8 mouse cellular contexts compared by ENCODE assay signal in the genomic region with DNA sequence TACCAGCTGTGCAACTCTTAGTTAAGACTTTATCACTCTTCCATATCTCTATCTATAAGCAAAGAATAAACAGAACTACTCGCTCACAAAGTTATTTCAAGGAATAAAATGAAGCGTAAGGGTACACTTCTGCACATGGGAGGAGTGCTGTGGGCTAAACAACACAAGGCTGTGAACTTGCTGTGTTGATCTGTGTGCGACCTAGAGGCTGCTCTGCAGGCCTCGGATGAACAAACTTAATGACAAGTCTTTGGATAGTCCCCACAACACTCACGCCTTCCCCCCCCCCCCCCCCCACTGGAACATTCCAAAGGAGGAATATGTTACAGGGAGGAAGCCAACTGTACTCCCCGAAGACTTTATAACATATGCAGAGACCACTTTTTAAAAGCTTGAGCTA. TPM values are rescaled to one million over a fixed set of nuclear protein-coding genes. Genes with fewer than 3 reads are reported as not detected.
DNase-seq lines count a peak whose midpoint lies in the region; ATAC-seq lines count a peak whose summit lies in the region.

A gene (plus strand): TSS at position 336 of the 400 bp plus-strand sequence.

- H3K9ac ChIP-seq in neural tube, embryonic 11.5 days (ENCODE audit: low read length): peak within 1 kb of the TSS; percentile 68
- peak within 1 kb of the TSS; percentile 74 for H3K9ac ChIP-seq in limb, embryonic 15.5 days
- peak within 1 kb of the TSS; percentile 90 for H3K9ac ChIP-seq in stomach, embryonic 16.5 days (ENCODE audit: low read length)

- H3K27ac ChIP-seq in neural tube, embryonic 11.5 days (ENCODE audit: low read depth, low read length): peak within 1 kb of the TSS; percentile 73
- peak within 1 kb of the TSS; percentile 95 for H3K27ac ChIP-seq in limb, embryonic 15.5 days
- H3K27ac ChIP-seq in stomach, embryonic 16.5 days (ENCODE audit: low read length): peak within 1 kb of the TSS; percentile 96

- peaks cover 3% of the 10 kb centered on the region; the same call in 1 of the 2 replicates for H3K4me1 ChIP-seq in neural tube, embryonic 11.5 days (ENCODE audit: control insufficient read depth, insufficient read depth, low read length)
- no peaks in the 10 kb centered on the region for H3K4me1 ChIP-seq in limb, embryonic 15.5 days
- no peaks in the 10 kb centered on the region for H3K4me1 ChIP-seq in stomach, embryonic 16.5 days (ENCODE audit: control insufficient read depth, insufficient read depth, low read length)

- H3K36me3 ChIP-seq in neural tube, embryonic 11.5 days (ENCODE audit: control insufficient read depth, insufficient read depth, low read length): no peaks in the 10 kb centered on the region
- H3K36me3 ChIP-seq in limb, embryonic 15.5 days: 0 out of 2 replicates have a peak, but pooled peaks cover 4% of the 10 kb centered on the region
- H3K36me3 ChIP-seq in stomach, embryonic 16.5 days (ENCODE audit: control insufficient read depth, insufficient read depth, low read length): 0 out of 2 replicates have a peak, but pooled peaks cover 4% of the 10 kb centered on the region

- H3K4me3 ChIP-seq in neural tube, embryonic 11.5 days (ENCODE audit: low read depth, low read length): peak within 1 kb of the TSS; percentile 55
- H3K4me3 ChIP-seq in limb, embryonic 15.5 days: peak within 1 kb of the TSS; percentile 71
- peak within 1 kb of the TSS; percentile 84 for H3K4me3 ChIP-seq in stomach, embryonic 16.5 days (replicated peaks; ENCODE audit: low read length)

- DNase-seq in cerebellum, postnatal 10 days: no peak
- DNase-seq in neural tube, embryonic 11.5 days (ENCODE audit: low spot score): no peak
- no peak for DNase-seq in neural tube, embryonic 10.5 days (ENCODE audit: extremely low spot score, low spot score)
- no peak for DNase-seq in frontal cortex, postnatal 14 days (ENCODE audit: low spot score in 2 of 2)
- no peak for DNase-seq in gastrocnemius, postnatal 14 days

- H3K9me3 ChIP-seq in neural tube, embryonic 11.5 days (ENCODE audit: control insufficient read depth, low read length): no peaks in the 10 kb centered on the region
- H3K9me3 ChIP-seq in limb, embryonic 15.5 days: no peaks in the 10 kb centered on the region
- H3K9me3 ChIP-seq in stomach, embryonic 16.5 days (replicated peaks; ENCODE audit: control insufficient read depth, low read length): no peaks in the 10 kb centered on the region

- intact Hi-C loops in gastrocnemius, postnatal 14 days (cut with DNase I; ENCODE audit: low total_unique reads): no loop called here

- 0 out of 2 replicates have a peak, but pooled peaks have one; percentile 5 for ATAC-seq in cerebellum, adult (ENCODE audit: insufficient number of reproducible peaks, low FRiP score, low TSS enrichment)
- 0 out of 2 replicates have a peak, but pooled peaks have one; percentile 4 for ATAC-seq in neural tube, embryonic 11.5 days (ENCODE audit: insufficient read depth, low FRiP score, low TSS enrichment)
- ATAC-seq in limb, embryonic 15.5 days (ENCODE audit: insufficient number of reproducible peaks, low FRiP score, low TSS enrichment, low read depth): no peak
- no peak for ATAC-seq in stomach, embryonic 16.5 days (ENCODE audit: insufficient read depth, low FRiP score)

- H3K4me2 ChIP-seq in neural tube, embryonic 11.5 days (ENCODE audit: low read depth): peak within 1 kb of the TSS; percentile 84
- peak within 1 kb of the TSS; percentile 49 for H3K4me2 ChIP-seq in limb, embryonic 15.5 days
- peak within 1 kb of the TSS; percentile 65 for H3K4me2 ChIP-seq in stomach, embryonic 16.5 days (ENCODE audit: low read depth, low read length)

- WGBS in neural tube, embryonic 11.5 days: 80% methylated on average over 6 of the region's 6 CpGs
- 77% methylated on average over 6 of the region's 6 CpGs for WGBS in limb, embryonic 15.5 days
- WGBS in stomach, embryonic 16.5 days: 78% methylated on average over 6 of the region's 6 CpGs

- H3K27me3 ChIP-seq in neural tube, embryonic 11.5 days (ENCODE audit: control insufficient read depth, insufficient read depth, low read length): no peaks in the 10 kb centered on the region
- H3K27me3 ChIP-seq in limb, embryonic 15.5 days: no peaks in the 10 kb centered on the region
- no peaks in the 10 kb centered on the region for H3K27me3 ChIP-seq in stomach, embryonic 16.5 days (ENCODE audit: control insufficient read depth, insufficient read depth, low read length)

RNA-seq across cellular contexts. Expression of the gene that starts here (rescaled TPM):
- 0.12 and 0.16 TPM in 2 replicates for polyA plus RNA-seq in neural tube, embryonic 11.5 days (2014; fragmentation: Nextera tagmentation; extraction: Ambion mirVana)
- 0.09 and 0.14 TPM in 2 replicates for polyA plus RNA-seq in limb, embryonic 15.5 days (2015; fragmentation: Nextera tagmentation; extraction: Ambion mirVana)
- polyA plus RNA-seq in stomach, embryonic 16.5 days (2015; fragmentation: Nextera tagmentation; extraction: Ambion mirVana): 0.15 and 0.35 TPM in 2 replicates
- under 1 TPM; 0.08 to 0.09 TPM for total RNA-seq in gastrocnemius, postnatal 14 days (2021)

Comparison
In these comparisons a context has a peak if more than half of its experiments do, and no peak if none do; other contexts are left out.
1. Peak in ATAC-seq, H3K4me3 ChIP-seq, H3K27ac ChIP-seq, H3K9ac ChIP-seq and H3K4me2 ChIP-seq in neural tube, embryonic 11.5 days; RNA of the gene not detected or under 1 TPM.